Mouse (Mus musculus) liver, embryonic 14.5 days (tissue): Measurements from ENCODE around the gene Ccl22. TPM values are rescaled to one million over a fixed set of nuclear protein-coding genes. Genes with fewer than 3 reads are reported as not detected.

Experiments used
- ATAC-seq: fragments of 200-750 bp; cut with Nextera tagmentation; 2 replicates; pipeline ENCODE4 v1.8.0; 2017; ENCODE audit warnings: moderate number of reproducible peaks, mild to moderate bottlenecking, moderate library complexity; ENCODE audit not compliant: insufficient read depth
- DNase-seq, 3 experiments: peaks; one replicate each; pipeline ENCODE4 v3.0.0-alpha.2; 2012 to 2013; ENCODE audit warnings: low read depth in 3 of 3, low spot score in 3 of 3
- H3K27ac ChIP-seq: fragments of 300-500 bp; sonication (generic); 2 replicates; pipeline ENCODE4 v1.5.1; 2014; ENCODE audit warnings: moderate library complexity, mild to moderate bottlenecking, control low read depth, inconsistent platforms
- H3K27me3 ChIP-seq: fragments of 300-500 bp; sonication (generic); 2 replicates; pipeline ENCODE4 v1.6.1; 2014; ENCODE audit warnings: mild to moderate bottlenecking, low read length, moderate library complexity; ENCODE audit not compliant: control insufficient read depth, insufficient read depth
- H3K36me3 ChIP-seq: fragments of 300-500 bp; sonication (generic); replicated peaks from 2 replicates; pipeline ENCODE4 v1.6.1; 2014; ENCODE audit warnings: low read depth; ENCODE audit not compliant: control insufficient read depth, insufficient read depth
- H3K4me1 ChIP-seq, 2 experiments: fragments of 200-500 bp in 1 of 2; fragments of 300-500 bp in 1 of 2; sonication (generic) in 1 of 2; replicated peaks; 2 replicates each; pipeline ENCODE4 v1.6.1; 2012 to 2014; ENCODE audit warnings: antibody characterized with exemption in 1 of 2, inconsistent platforms in 1 of 2, low read length in 1 of 2; ENCODE audit not compliant: control insufficient read depth in 2 of 2, insufficient read depth in 2 of 2
- H3K4me2 ChIP-seq: fragments of 300-500 bp; sonication (generic); 2 replicates; pipeline ENCODE4 v1.6.1; 2014; ENCODE audit warnings: low read depth, mild to moderate bottlenecking, control low read depth, moderate library complexity
- H3K4me3 ChIP-seq, 2 experiments: fragments of 200-500 bp in 1 of 2; fragments of 300-500 bp in 1 of 2; sonication (generic) in 1 of 2; 2 replicates each; pipeline ENCODE4 v1.5.1; 2012 to 2014; ENCODE audit warnings: low read depth in 2 of 2, low read length in 2 of 2, mild to moderate bottlenecking in 2 of 2, control low read depth in 1 of 2, inconsistent platforms in 1 of 2, moderate library complexity in 1 of 2; ENCODE audit not compliant: insufficient read depth in 1 of 2
- H3K9ac ChIP-seq: fragments of 300-500 bp; sonication (generic); replicated peaks from 2 replicates; pipeline ENCODE4 v1.6.1; 2014; ENCODE audit warnings: mild to moderate bottlenecking, control low read depth, moderate library complexity
- H3K9me3 ChIP-seq: fragments of 300-500 bp; sonication (generic); 2 replicates; pipeline ENCODE4 v1.6.1; 2016; ENCODE audit warnings: low read length, mixed read lengths; ENCODE audit not compliant: control insufficient read depth
- CTCF ChIP-seq: IDR thresholded peaks from 2 replicates; pipeline ENCODE4 v1.5.1; 2016; ENCODE audit warnings: antibody characterized with exemption, low read depth, control low read depth
- EP300 ChIP-seq: IDR thresholded peaks from 2 replicates; pipeline ENCODE4 v1.6.1; 2016; ENCODE audit warnings: antibody characterized with exemption, low read depth
- WGBS: fragments of 180-500 bp; shearing (Covaris S2); extraction: QIAGEN DNeasy Blood & Tissue Kit; methylation state at CpG from one replicate; pipeline ENCODE4 v1.1.7; 2014; ENCODE audit not compliant: insufficient replicate concordance; 5-methylcytosine and 5-hydroxymethylcytosine counted together
- polyA plus RNA-seq, 2 experiments: library from polyadenylated mRNA; depleted of rRNA in 1 of 2; stranded (reverse) in 1 of 2; unstranded in 1 of 2; fragments of >200 nt; fragmentation: Nextera tagmentation in 1 of 2; extraction: Ambion mirVana in 1 of 2; gene quantifications; 2 replicates each; pipeline versions ENCODE4 v1.2.1 to v1.2.3; 2012 to 2014

Ccl22 gene
- polyA plus RNA-seq, 2 experiments = 0.17 to 0.22 TPM

- H3K9me3 ChIP-seq = no peaks in the 10 kb centered on the region
- 46% methylated on average over 4 of the region's 4 CpGs for WGBS
- H3K27me3 ChIP-seq = peaks cover 22% of the 10 kb centered on the region
- no peak overlapping the region for H3K9ac ChIP-seq
- H3K36me3 ChIP-seq = no peaks in the 10 kb centered on the region
- H3K4me1 ChIP-seq = peaks cover 0 to 11% of the 10 kb centered on the region in 2 experiments
- ATAC-seq = no peak
- no peak overlapping the region for H3K4me2 ChIP-seq
- TF ChIP-seq EP300 (no peak), CTCF (no peak)
- no peak overlapping the region for H3K4me3 ChIP-seq
- H3K27ac ChIP-seq = no peak overlapping the region
- no peak for DNase-seq
Measured at GRCm38 (mm10) chr8:94700421-94700935, 44.9 kb upstream of the Ccl22 start.

- peaks cover 0 to 13% of the 10 kb centered on the region in 2 experiments for H3K4me1 ChIP-seq
- TF ChIP-seq EP300 = no peak
- TF ChIP-seq CTCF = no peak
- no peaks in the 10 kb centered on the region for H3K9me3 ChIP-seq
- 57% methylated on average over 3 of the region's 3 CpGs for WGBS
- no peak for ATAC-seq
- H3K4me2 ChIP-seq = peak overlapping the region; percentile 82
- H3K27ac ChIP-seq = no peak overlapping the region
- peak overlapping the region in 1 of 2 experiments; percentile 64; a peak in 1 of 4 replicates for H3K4me3 ChIP-seq
- peaks cover 5% of the 10 kb centered on the region for H3K27me3 ChIP-seq
- no peak overlapping the region for H3K9ac ChIP-seq
- no peaks in the 10 kb centered on the region for H3K36me3 ChIP-seq
- DNase-seq = no peak
Measured at GRCm38 (mm10) chr8:94702156-94702555, 43.2 kb upstream of the Ccl22 start.

DNA sequence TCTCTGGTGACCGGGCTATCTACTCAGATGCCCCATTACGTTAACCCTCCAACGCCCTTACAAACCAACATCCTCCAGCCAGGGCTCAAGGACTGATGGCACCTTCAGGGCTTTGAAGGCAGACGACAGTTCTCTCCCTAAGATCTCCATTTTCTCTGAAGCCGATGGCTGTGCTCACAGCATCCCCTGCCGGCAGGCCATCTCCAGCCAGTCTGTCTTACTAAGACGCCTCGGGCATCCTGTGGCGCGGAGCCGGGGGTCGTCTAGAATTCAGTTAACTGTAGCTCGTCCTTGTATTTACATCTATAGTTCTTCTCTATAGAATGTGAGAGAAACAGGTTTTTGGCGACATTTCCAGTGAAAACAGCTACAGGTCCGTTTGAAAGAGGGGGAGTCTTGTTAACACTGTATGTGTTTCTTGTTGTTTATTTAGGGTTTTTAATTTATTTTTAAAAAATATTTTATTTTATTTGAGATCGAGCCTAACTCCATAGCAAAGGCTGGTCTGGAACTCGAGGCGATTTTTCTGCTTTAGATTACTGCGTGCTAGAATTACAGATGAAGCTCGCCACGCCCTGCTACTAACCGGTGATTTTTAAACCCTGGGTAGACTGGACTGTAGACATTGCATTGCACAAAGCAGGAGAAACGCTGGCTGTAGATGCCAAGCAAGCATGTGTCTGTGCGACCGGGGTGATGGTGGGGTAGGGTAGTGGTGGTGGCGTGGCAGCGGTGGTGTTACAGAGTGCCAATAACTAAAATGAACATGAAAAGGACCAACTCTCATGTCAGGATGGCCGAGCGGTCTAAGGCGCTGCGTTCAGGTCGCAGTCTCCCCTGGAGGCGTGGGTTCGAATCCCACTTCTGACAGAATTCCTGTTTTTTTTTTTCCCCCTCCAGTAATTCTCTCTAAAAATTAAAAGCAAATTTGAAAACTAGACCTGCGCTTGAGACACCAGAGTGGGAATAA lies 42.3 kb upstream of the Ccl22 start:
- peak overlapping the region; percentile 49 for H3K27ac ChIP-seq
- DNase-seq = peak; percentile 65 to 77 (median 71)
- TF ChIP-seq CTCF = peak; percentile 97
- no peak; the same call in 1 of the 2 replicates for TF ChIP-seq EP300
- peak; percentile 88 for ATAC-seq
- H3K4me3 ChIP-seq = peak overlapping the region; percentile 64 to 94
- H3K4me2 ChIP-seq = peak overlapping the region; percentile 82
- no peaks in the 10 kb centered on the region; the same call in none of the 2 replicates for H3K27me3 ChIP-seq
- H3K9ac ChIP-seq = peak overlapping the region; percentile 54
- no peaks in the 10 kb centered on the region for H3K36me3 ChIP-seq
- H3K9me3 ChIP-seq = no peaks in the 10 kb centered on the region
- under 1% methylated on average over 35 of the region's 35 CpGs for WGBS
- H3K4me1 ChIP-seq = peaks cover 0 to 13% of the 10 kb centered on the region in 2 experiments

GRCm38 (mm10) chr8:94703972-94704668 lies 41.3 kb upstream of the Ccl22 start:
- H3K4me1 ChIP-seq = peaks cover 0 to 13% of the 10 kb centered on the region in 2 experiments
- no peaks in the 10 kb centered on the region for H3K9me3 ChIP-seq
- peak; percentile 95 to 97 (median 96) for DNase-seq
- ATAC-seq = peak; percentile 86
- H3K27me3 ChIP-seq = no peaks in the 10 kb centered on the region; the same call in 1 of the 2 replicates
- peak; percentile 39; the same call in 1 of the 2 replicates for TF ChIP-seq EP300
- TF ChIP-seq CTCF = peak; percentile 95
- H3K4me3 ChIP-seq = peak overlapping the region; percentile 64 to 76
- under 1% methylated on average over 35 of the region's 35 CpGs for WGBS
- H3K36me3 ChIP-seq = no peaks in the 10 kb centered on the region
- H3K27ac ChIP-seq = no peak overlapping the region
- H3K4me2 ChIP-seq = peak overlapping the region; percentile 91
- peak overlapping the region; percentile 64 for H3K9ac ChIP-seq

DNA sequence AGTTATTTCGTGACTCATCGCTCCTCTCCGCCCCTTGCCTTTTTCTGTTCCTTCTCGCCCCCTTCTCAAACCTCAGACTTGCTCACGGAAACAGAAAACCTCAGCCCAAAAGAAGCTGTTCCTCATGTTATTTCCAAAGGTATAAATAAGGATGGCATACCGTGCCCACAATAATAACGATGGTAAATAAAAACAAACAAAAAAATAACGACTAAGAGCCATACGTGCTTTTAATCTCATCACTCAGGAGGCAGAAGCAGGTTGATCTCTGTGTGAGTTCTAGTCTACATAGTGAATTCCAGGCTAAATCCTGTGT lies 40.8 kb upstream of the Ccl22 start:
- no peaks in the 10 kb centered on the region; the same call in 1 of the 2 replicates for H3K27me3 ChIP-seq
- peak overlapping the region; percentile 64 for H3K9ac ChIP-seq
- H3K4me3 ChIP-seq = peak overlapping the region; percentile 61 to 76
- peaks cover 0 to 13% of the 10 kb centered on the region in 2 experiments for H3K4me1 ChIP-seq
- peak overlapping the region; percentile 91 for H3K4me2 ChIP-seq
- H3K36me3 ChIP-seq = no peaks in the 10 kb centered on the region
- no peaks in the 10 kb centered on the region for H3K9me3 ChIP-seq
- DNase-seq = no peak
- WGBS = 10% methylated on average over 9 of the region's 9 CpGs
- ATAC-seq = no peak
- no peak overlapping the region for H3K27ac ChIP-seq
- TF ChIP-seq CTCF (no peak), EP300 (no peak)
